Mouse (Mus musculus): ENCODE results near the gene Crhr1. TPM values are rescaled to one million over a fixed set of nuclear protein-coding genes. Genes with fewer than 3 reads are reported as not detected.

Gene Crhr1
- polyA plus RNA-seq, 1 experiment, result not detected

GRCm38 (mm10) chr11:104106329-104106728 is 26.3 kb upstream of the Crhr1 start:
- Histone ChIP-seq H3K4me3 (no peak overlapping the region), H3K27me3 (ENCODE audit: control insufficient read depth, insufficient read depth, insufficient read length) (peaks cover 61% of the 10 kb centered on the region), H3K79me2 (ENCODE audit: control insufficient read depth, insufficient read depth) (no peaks in the 10 kb centered on the region), H3K36me3 (ENCODE audit: control insufficient read depth, insufficient read depth) (no peaks in the 10 kb centered on the region), H3ac (ENCODE audit: control insufficient read depth, insufficient read length) (no peak overlapping the region), H3K4me2 (ENCODE audit: low read depth) (no peak overlapping the region)
- TF ChIP-seq SRF (IDR thresholded peaks at IDR 0.05; ENCODE audit: control insufficient read depth, insufficient read length, low read depth) (no peak), TCF12 (IDR thresholded peaks at IDR 0.05; ENCODE audit: insufficient read depth, poor library complexity, severe bottlenecking) (no peak), MYOG (IDR thresholded peaks at IDR 0.05; ENCODE audit: control insufficient read depth in 1 of 3, insufficient read depth in 1 of 3, insufficient read length in 2 of 3, low read depth in 2 of 3) (no peak)

- Histone ChIP-seq H3K4me3 (no peak overlapping the region), H3ac (ENCODE audit: control insufficient read depth, insufficient read length) (no peak overlapping the region), H3K79me2 (ENCODE audit: control insufficient read depth, insufficient read depth) (no peaks in the 10 kb centered on the region), H3K36me3 (ENCODE audit: control insufficient read depth, insufficient read depth) (no peaks in the 10 kb centered on the region), H3K27me3 (ENCODE audit: control insufficient read depth, insufficient read depth, insufficient read length) (peaks cover 56% of the 10 kb centered on the region), H3K4me2 (ENCODE audit: low read depth) (no peak overlapping the region)
- TF ChIP-seq POLR2A (IDR thresholded peaks at IDR 0.05; ENCODE audit: insufficient read length, low read depth), result no peak
- no peak for TF ChIP-seq USF1 (IDR thresholded peaks at IDR 0.05; ENCODE audit: low read depth)
- TF ChIP-seq SRF (IDR thresholded peaks at IDR 0.05; ENCODE audit: control insufficient read depth, insufficient read length, low read depth), result no peak
- no peak for TF ChIP-seq POLR2AphosphoS2 (IDR thresholded peaks at IDR 0.05; ENCODE audit: insufficient read length, low read depth)
- TF ChIP-seq MYOD1 (IDR thresholded peaks at IDR 0.05; ENCODE audit: control insufficient read depth in 1 of 3, insufficient read length in 2 of 3, low read depth in 2 of 3), result no peak
- TF ChIP-seq E2F4 (IDR thresholded peaks at IDR 0.05; ENCODE audit: insufficient read depth), result no peak
These were observed 25.7 kb upstream of the Crhr1 start for GRCm38 (mm10) chr11:104106969-104107368.

- TF ChIP-seq TCF3 (IDR thresholded peaks at IDR 0.05; ENCODE audit: insufficient read length, low read depth), result no peak
- no peak for TF ChIP-seq MAX (IDR thresholded peaks at IDR 0.05; ENCODE audit: low read depth)
- TF ChIP-seq POLR2A (IDR thresholded peaks at IDR 0.05; ENCODE audit: insufficient read length, low read depth), result no peak
- TF ChIP-seq TCF12 (IDR thresholded peaks at IDR 0.05; ENCODE audit: insufficient read depth, poor library complexity, severe bottlenecking), result no peak
- TF ChIP-seq SRF (IDR thresholded peaks at IDR 0.05; ENCODE audit: control insufficient read depth, insufficient read length, low read depth), result no peak
- TF ChIP-seq MYOD1 (IDR thresholded peaks at IDR 0.05; ENCODE audit: control insufficient read depth in 1 of 3, insufficient read length in 2 of 3, low read depth in 2 of 3), result no peak
- no peak for TF ChIP-seq USF1 (IDR thresholded peaks at IDR 0.05; ENCODE audit: low read depth)
- no peak for TF ChIP-seq CEBPB (IDR thresholded peaks at IDR 0.05; ENCODE audit: insufficient read depth, poor library complexity, severe bottlenecking)
- TF ChIP-seq POLR2AphosphoS2 (IDR thresholded peaks at IDR 0.05; ENCODE audit: insufficient read length, low read depth), result no peak
- TF ChIP-seq E2F4 (IDR thresholded peaks at IDR 0.05; ENCODE audit: insufficient read depth), result no peak
- no peak for TF ChIP-seq MYOG (IDR thresholded peaks at IDR 0.05; ENCODE audit: control insufficient read depth in 1 of 3, insufficient read depth in 1 of 3, insufficient read length in 2 of 3, low read depth in 2 of 3)
- TF ChIP-seq REST (IDR thresholded peaks at IDR 0.05; ENCODE audit: insufficient read depth, insufficient read length), result no peak
- Histone ChIP-seq H3ac (ENCODE audit: control insufficient read depth, insufficient read length) (no peak overlapping the region), H3K36me3 (ENCODE audit: control insufficient read depth, insufficient read depth) (no peaks in the 10 kb centered on the region), H3K79me2 (ENCODE audit: control insufficient read depth, insufficient read depth) (no peaks in the 10 kb centered on the region), H3K4me3 (no peak overlapping the region), H3K4me2 (ENCODE audit: low read depth) (no peak overlapping the region), H3K27me3 (ENCODE audit: control insufficient read depth, insufficient read depth, insufficient read length) (peaks cover 32% of the 10 kb centered on the region)
These were observed 22.3 kb upstream of the Crhr1 start for GRCm38 (mm10) chr11:104110366-104110765.

- no peaks in the 10 kb centered on the region for H3K36me3 ChIP-seq (ENCODE audit: control insufficient read depth, insufficient read depth)
- H3ac ChIP-seq (ENCODE audit: control insufficient read depth, insufficient read length), result no peak overlapping the region
- peaks cover 26% of the 10 kb centered on the region for H3K27me3 ChIP-seq (ENCODE audit: control insufficient read depth, insufficient read depth, insufficient read length)
- TF ChIP-seq MAX (IDR thresholded peaks at IDR 0.05; ENCODE audit: low read depth) (no peak), REST (IDR thresholded peaks at IDR 0.05; ENCODE audit: insufficient read depth, insufficient read length) (no peak), E2F4 (IDR thresholded peaks at IDR 0.05; ENCODE audit: insufficient read depth) (no peak), SRF (IDR thresholded peaks at IDR 0.05; ENCODE audit: control insufficient read depth, insufficient read length, low read depth) (no peak), TCF12 (IDR thresholded peaks at IDR 0.05; ENCODE audit: insufficient read depth, poor library complexity, severe bottlenecking) (no peak), MYOG (IDR thresholded peaks at IDR 0.05; ENCODE audit: control insufficient read depth in 1 of 3, insufficient read depth in 1 of 3, insufficient read length in 2 of 3, low read depth in 2 of 3) (no peak), USF1 (IDR thresholded peaks at IDR 0.05; ENCODE audit: low read depth) (no peak), TCF3 (IDR thresholded peaks at IDR 0.05; ENCODE audit: insufficient read length, low read depth) (no peak), CEBPB (IDR thresholded peaks at IDR 0.05; ENCODE audit: insufficient read depth, poor library complexity, severe bottlenecking) (no peak), POLR2A (IDR thresholded peaks at IDR 0.05; ENCODE audit: insufficient read length, low read depth) (no peak), MYOD1 (IDR thresholded peaks at IDR 0.05; ENCODE audit: control insufficient read depth in 1 of 3, insufficient read length in 2 of 3, low read depth in 2 of 3) (no peak), POLR2AphosphoS2 (IDR thresholded peaks at IDR 0.05; ENCODE audit: insufficient read length, low read depth) (no peak)
- H3K79me2 ChIP-seq (ENCODE audit: control insufficient read depth, insufficient read depth), result no peaks in the 10 kb centered on the region
- no peak overlapping the region for H3K4me3 ChIP-seq
- no peak overlapping the region for H3K4me2 ChIP-seq (ENCODE audit: low read depth)
These were observed 20.8 kb upstream of the Crhr1 start for GRCm38 (mm10) chr11:104111851-104112250.

GRCm38 (mm10) chr11:104113699-104114098 is 19.0 kb upstream of the Crhr1 start:
- TF ChIP-seq TCF12 (IDR thresholded peaks at IDR 0.05; ENCODE audit: insufficient read depth, poor library complexity, severe bottlenecking) (no peak), CEBPB (IDR thresholded peaks at IDR 0.05; ENCODE audit: insufficient read depth, poor library complexity, severe bottlenecking) (no peak), E2F4 (IDR thresholded peaks at IDR 0.05; ENCODE audit: insufficient read depth) (no peak)
- H3K36me3 ChIP-seq (ENCODE audit: control insufficient read depth, insufficient read depth), result no peaks in the 10 kb centered on the region
- H3ac ChIP-seq (ENCODE audit: control insufficient read depth, insufficient read length), result no peak overlapping the region
- H3K27me3 ChIP-seq (ENCODE audit: control insufficient read depth, insufficient read depth, insufficient read length), result peaks cover 8% of the 10 kb centered on the region
- no peaks in the 10 kb centered on the region for H3K79me2 ChIP-seq (ENCODE audit: control insufficient read depth, insufficient read depth)
- H3K4me2 ChIP-seq (ENCODE audit: low read depth), result no peak overlapping the region
- H3K4me3 ChIP-seq, result no peak overlapping the region
